Mouse (Mus musculus) liver, postnatal 0 days (tissue): ENCODE results near the gene Gm40460. TPM values are rescaled to one million over a fixed set of nuclear protein-coding genes. Genes with fewer than 3 reads are reported as not detected.
A peak's percentile ranks its signal among the peaks of the same experiment; 100 is the strongest.
"Not testable (repeated sequence)": the region's sequence is repeated elsewhere in the genome, so short reads cannot be mapped to it uniquely, and the experiment has no call there.

ENCODE experiments used
- ATAC-seq: fragments of 200-750 bp; cut with Nextera tagmentation; 2 replicates; pipeline ENCODE4 v1.8.0; 2017; ENCODE audit warnings: mild to moderate bottlenecking, moderate library complexity
- DNase-seq: peaks from one replicate; pipeline ENCODE4 v3.0.0-alpha.2; 2016
- H3K27ac ChIP-seq: fragments of 300-500 bp; sonication (generic); 2 replicates; pipeline ENCODE4 v1.5.1; 2014; ENCODE audit warnings: antibody characterized with exemption, moderate library complexity, mild to moderate bottlenecking, low read depth
- H3K27me3 ChIP-seq: fragments of 300-500 bp; sonication (generic); 2 replicates; pipeline ENCODE4 v1.6.1; 2014; ENCODE audit warnings: low read length, control low read depth, mixed read lengths; ENCODE audit not compliant: insufficient read depth
- H3K36me3 ChIP-seq: fragments of 300-500 bp; sonication (generic); replicated peaks from 2 replicates; pipeline ENCODE4 v1.6.1; 2014; ENCODE audit warnings: mild to moderate bottlenecking, control low read depth, low read length, moderate library complexity, mixed read lengths; ENCODE audit not compliant: insufficient read depth
- H3K4me1 ChIP-seq: fragments of 300-500 bp; sonication (generic); 2 replicates; pipeline ENCODE4 v1.6.1; 2014; ENCODE audit warnings: antibody characterized with exemption, mild to moderate bottlenecking, control low read depth; ENCODE audit not compliant: insufficient read depth
- H3K4me2 ChIP-seq: fragments of 300-500 bp; sonication (generic); 2 replicates; pipeline ENCODE4 v1.6.1; 2014; ENCODE audit warnings: low read depth, mild to moderate bottlenecking, low read length, moderate library complexity, mixed read lengths
- H3K4me3 ChIP-seq: fragments of 300-500 bp; sonication (generic); 2 replicates; pipeline ENCODE4 v1.5.1; 2014; ENCODE audit warnings: low read depth, low read length
- H3K9ac ChIP-seq: fragments of 300-500 bp; sonication (generic); replicated peaks from 2 replicates; pipeline ENCODE4 v1.6.1; 2014; ENCODE audit warnings: mild to moderate bottlenecking, moderate library complexity
- H3K9me3 ChIP-seq: fragments of 300-500 bp; sonication (generic); 2 replicates; pipeline ENCODE4 v1.6.1; 2016; ENCODE audit warnings: mild to moderate bottlenecking, control low read depth, low read length, mixed read lengths
- CTCF ChIP-seq: sonication (generic); IDR thresholded peaks from 2 replicates; pipeline ENCODE4 v1.5.1; 2016; ENCODE audit warnings: antibody characterized with exemption, low read depth
- EP300 ChIP-seq: IDR thresholded peaks from 2 replicates; pipeline ENCODE4 v1.6.1; 2016; ENCODE audit warnings: antibody characterized with exemption, low read depth, mild to moderate bottlenecking
- WGBS: fragments of 180-500 bp; shearing (Covaris S2); extraction: QIAGEN DNeasy Blood & Tissue Kit; methylation state at CpG from one replicate; pipeline ENCODE4 v1.1.7; 2014; ENCODE audit not compliant: insufficient replicate concordance; 5-methylcytosine and 5-hydroxymethylcytosine counted together
- polyA plus RNA-seq: library from polyadenylated mRNA; unstranded; fragments of >200 nt; fragmentation: Nextera tagmentation; extraction: Ambion mirVana; gene quantifications from 2 replicates; pipeline ENCODE4 v1.2.1, GENCODE M21; 2015

Gene Gm40460
- polyA plus RNA-seq = not detected in 2 replicates

DNA sequence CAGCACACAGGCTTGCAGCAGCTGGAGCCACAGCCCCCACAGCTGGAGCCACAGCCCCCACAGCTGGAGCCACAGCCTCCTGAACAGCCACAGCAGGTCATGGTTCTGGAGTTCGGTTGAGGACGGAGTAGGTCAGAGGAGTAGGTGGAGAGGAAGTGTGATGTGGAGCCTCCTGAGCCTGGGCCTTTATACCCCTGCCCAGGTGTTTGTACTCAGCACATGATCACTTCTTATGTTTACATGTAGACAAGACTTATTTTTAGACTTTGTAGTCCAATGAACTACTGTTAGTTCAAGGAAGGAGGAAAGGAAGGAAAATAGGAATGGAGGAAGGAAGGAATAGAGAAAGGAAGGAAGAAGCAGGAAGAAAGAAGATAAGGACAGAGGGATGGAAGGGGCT, at the start of gene Gm40460:
TSS of gene Gm40460 (minus strand) at position 101 of the 400 bp plus-strand sequence.
- 33% methylated on average over 2 of the region's 2 CpGs for WGBS
- Histone ChIP-seq H3K27me3 (no peaks in the 10 kb centered on the region), H3K4me3 (no peak within 1 kb of the TSS), H3K4me1 (no peaks in the 10 kb centered on the region), H3K4me2 (no peak within 1 kb of the TSS), H3K36me3 (no peaks in the 10 kb centered on the region), H3K9me3 (no peaks in the 10 kb centered on the region), H3K9ac (no peak within 1 kb of the TSS), H3K27ac (no peak within 1 kb of the TSS)
- DNase-seq = no peak
- TF ChIP-seq CTCF (no peak), EP300 (no peak)
- no peak for ATAC-seq

DNA sequence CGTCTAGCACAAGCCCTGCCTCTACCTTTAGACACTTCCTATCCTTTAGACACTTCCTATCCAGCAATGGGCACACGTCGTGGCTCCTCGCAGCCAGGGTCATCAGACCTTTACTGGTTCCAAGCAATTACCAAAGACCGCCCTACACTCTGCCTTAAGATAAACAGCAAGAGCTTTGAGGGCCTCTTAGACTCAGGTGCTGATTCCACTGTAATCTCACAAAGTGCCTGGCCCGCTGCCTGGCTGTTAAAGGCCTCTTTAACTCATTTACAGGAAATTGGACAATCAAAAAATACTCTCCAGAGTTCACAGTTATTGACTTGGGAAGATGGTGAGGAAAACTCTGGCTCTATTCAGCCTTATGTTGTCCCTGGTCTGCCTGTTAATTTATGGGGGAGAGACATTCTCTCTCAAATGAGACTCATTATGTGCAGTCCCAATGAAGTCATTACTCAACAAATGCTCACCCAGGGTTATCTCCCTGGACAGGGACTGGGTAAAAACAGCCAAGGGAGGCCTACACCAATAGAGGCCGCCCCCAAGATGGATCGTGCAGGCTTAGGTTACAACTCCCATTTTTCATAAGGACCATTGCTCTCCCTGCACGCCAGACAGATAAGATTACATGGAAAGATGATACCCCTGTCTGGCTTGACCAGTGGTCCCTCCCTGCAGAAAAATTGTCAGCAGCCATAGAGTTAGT, 45.2 kb upstream of the Gm40460 start:
- H3K4me1 ChIP-seq, DNase-seq, H3K36me3 ChIP-seq, ATAC-seq, H3K9me3 ChIP-seq, H3K27ac ChIP-seq, H3K4me3 ChIP-seq, H3K4me2 ChIP-seq, H3K9ac ChIP-seq: not testable (repeated sequence)
- 64% methylated on average over 9 of the region's 9 CpGs for WGBS
- H3K27me3 ChIP-seq = peaks cover 13% of the 10 kb centered on the region; the same call in 1 of the 2 replicates

DNA sequence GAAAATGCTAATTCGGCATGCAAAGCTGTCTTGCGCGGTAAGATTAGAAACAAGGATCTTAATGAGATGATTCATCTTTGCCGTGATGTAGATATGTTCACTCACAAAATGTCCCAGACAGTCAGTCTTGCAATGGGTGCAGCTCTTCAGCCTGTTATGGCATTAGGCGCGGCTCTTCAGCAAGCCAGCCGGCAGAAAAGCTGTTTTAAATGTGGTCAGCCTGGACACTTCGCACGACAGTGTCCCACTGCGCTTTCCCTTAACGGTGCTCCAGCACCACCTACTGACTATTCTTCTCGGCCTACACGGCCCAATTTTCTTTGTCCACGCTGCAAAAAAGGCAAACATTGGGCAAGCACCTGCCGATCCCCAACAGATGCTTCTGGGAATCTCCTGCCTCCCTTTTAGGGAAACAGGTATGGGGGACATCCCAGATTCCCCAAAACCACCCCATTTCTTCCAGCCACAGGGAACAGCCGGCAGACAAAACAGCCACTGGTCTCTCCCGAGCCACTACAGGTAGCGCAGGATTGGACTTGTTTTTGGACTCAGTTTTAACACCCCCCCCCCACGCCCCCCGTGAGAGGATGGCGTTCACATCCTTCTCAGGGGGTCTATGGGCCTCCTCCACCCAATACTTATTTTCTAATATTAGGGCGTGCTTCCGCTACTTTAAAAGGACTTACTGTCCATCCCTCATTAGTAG, 44.4 kb upstream of the Gm40460 start:
- H3K9ac ChIP-seq = no peak overlapping the region
- ATAC-seq (0 out of 2 replicates have a peak, but pooled peaks have one; percentile 25), DNase-seq (no peak)
- H3K4me1 ChIP-seq = 0 out of 2 replicates have a peak, but pooled peaks cover 5% of the 10 kb centered on the region
- 21% methylated on average over 23 of the region's 23 CpGs for WGBS
- H3K4me2 ChIP-seq = peak overlapping the region; percentile 75
- H3K4me3 ChIP-seq = no peak overlapping the region
- H3K36me3 ChIP-seq = no peaks in the 10 kb centered on the region
- no peak overlapping the region for H3K27ac ChIP-seq
- no peaks in the 10 kb centered on the region for H3K9me3 ChIP-seq
- TF ChIP-seq CTCF (peak; percentile 43), EP300 (no peak)
- peaks cover 13% of the 10 kb centered on the region; the same call in 1 of the 2 replicates for H3K27me3 ChIP-seq

DNA sequence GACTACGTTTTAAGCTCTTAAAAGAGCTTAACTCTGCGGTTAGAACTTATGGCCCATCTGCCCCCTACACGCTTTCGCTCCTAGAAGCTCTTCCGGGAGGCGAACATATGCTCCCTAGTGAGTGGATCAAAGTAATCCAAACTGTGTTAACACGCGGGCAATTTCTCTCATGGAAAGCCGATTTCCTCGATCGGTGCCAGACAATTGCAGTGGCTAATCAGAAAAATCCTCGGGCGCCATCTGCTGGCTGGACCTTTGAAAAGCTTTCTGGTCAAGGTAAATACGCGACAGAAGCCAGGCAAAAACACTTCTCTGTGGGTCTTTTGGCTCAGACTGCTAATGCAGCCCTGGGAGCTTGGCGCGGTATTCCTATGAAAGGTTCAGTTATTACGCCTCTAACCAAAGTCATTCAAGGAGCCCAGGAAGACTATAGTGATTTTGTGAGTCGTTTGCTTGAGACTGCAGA, 43.8 kb upstream of the Gm40460 start:
- WGBS = under 1% methylated on average over 19 of the region's 19 CpGs
- H3K4me3 ChIP-seq = peak overlapping the region; percentile 50
- TF ChIP-seq EP300 = no peak
- peak; percentile 78 for TF ChIP-seq CTCF
- DNase-seq (peak; percentile 90), ATAC-seq (peak; percentile 81)
- H3K36me3 ChIP-seq = no peaks in the 10 kb centered on the region
- H3K27ac ChIP-seq = 0 out of 2 replicates have a peak overlapping the region, but pooled peaks have one; percentile 9
- H3K9me3 ChIP-seq = no peaks in the 10 kb centered on the region
- peak overlapping the region; percentile 75 for H3K4me2 ChIP-seq
- 0 out of 2 replicates have a peak, but pooled peaks cover 5% of the 10 kb centered on the region for H3K4me1 ChIP-seq
- peaks cover 13% of the 10 kb centered on the region; the same call in 1 of the 2 replicates for H3K27me3 ChIP-seq
- peak overlapping the region; percentile 56 for H3K9ac ChIP-seq

DNA sequence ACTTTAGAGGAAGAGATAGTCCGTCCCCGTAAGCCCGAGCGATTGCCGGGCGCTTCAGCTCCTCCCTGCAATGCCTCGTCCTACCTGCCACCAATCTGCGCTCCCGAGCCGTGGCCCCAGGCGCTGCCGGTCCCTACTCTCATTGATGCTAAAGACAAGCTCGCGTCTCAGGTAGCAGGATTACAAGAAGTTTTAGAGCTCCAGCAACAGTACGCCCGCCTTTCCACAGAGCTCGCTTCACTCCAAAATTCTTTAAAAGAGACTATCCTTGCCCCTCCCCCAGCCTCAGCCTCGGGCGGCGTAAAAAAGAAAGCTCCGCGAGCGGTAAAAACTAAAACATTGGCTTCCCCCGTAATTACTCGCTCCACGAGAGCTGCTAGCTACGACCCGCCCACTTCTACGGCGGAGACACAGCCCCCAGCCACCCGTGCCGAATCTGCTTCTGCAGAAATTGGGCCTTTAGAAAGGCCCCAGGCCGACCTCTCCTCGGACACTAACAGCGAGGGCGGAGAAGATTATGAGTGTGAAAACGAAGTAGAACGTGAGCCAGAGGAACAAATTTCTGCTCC, 43.2 kb upstream of the Gm40460 start:
- peak overlapping the region; percentile 50 for H3K4me3 ChIP-seq
- TF ChIP-seq EP300 (no peak), CTCF (peak; percentile 13; the same call in 1 of the 2 replicates)
- peaks cover 13% of the 10 kb centered on the region; the same call in 1 of the 2 replicates for H3K27me3 ChIP-seq
- peak overlapping the region; percentile 75 for H3K4me2 ChIP-seq
- H3K36me3 ChIP-seq = no peaks in the 10 kb centered on the region
- H3K9me3 ChIP-seq = no peaks in the 10 kb centered on the region
- peak; percentile 76 for ATAC-seq
- H3K4me1 ChIP-seq = 0 out of 2 replicates have a peak, but pooled peaks cover 5% of the 10 kb centered on the region
- 0 out of 2 replicates have a peak overlapping the region, but pooled peaks have one; percentile 9 for H3K27ac ChIP-seq
- H3K9ac ChIP-seq = peak overlapping the region; percentile 56
- peak; percentile 57 for DNase-seq
- under 1% methylated on average over 38 of the region's 38 CpGs for WGBS

DNA sequence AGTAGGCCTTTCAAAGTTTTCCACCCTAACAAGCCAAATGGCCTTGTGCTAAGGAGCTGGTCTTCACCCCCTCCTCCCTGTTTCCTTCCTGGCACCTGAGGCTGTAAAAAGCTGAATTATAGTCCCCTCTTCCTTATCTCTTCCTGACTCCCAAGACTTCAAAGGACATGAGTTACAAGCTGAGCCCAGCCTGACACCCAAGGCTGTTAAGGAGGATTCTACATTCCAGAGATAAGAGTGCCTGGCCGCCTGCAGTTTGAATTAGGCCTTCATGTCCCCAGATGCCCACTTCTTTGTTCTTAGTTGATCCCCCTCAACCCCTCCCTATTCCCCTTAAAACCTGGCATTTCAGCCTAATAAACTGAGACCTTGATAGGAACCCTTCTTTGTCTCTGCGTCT, 42.0 kb upstream of the Gm40460 start:
- not testable (repeated sequence) for H3K9me3 ChIP-seq, H3K4me3 ChIP-seq, H3K4me2 ChIP-seq, H3K27ac ChIP-seq, H3K4me1 ChIP-seq, H3K9ac ChIP-seq, ATAC-seq, DNase-seq, H3K36me3 ChIP-seq
- peaks cover 13% of the 10 kb centered on the region; the same call in 1 of the 2 replicates for H3K27me3 ChIP-seq
- WGBS = 52% methylated on average over 2 of the region's 2 CpGs
